Mouse (Mus musculus): ENCODE measurements at regions not wholly inside any gene's neighbourhood (a gene's known extent, or its start where the extent isn't known, plus 50 kb on each side); places are given as distances from the start of the nearest gene placed in this dataset.

DNA sequence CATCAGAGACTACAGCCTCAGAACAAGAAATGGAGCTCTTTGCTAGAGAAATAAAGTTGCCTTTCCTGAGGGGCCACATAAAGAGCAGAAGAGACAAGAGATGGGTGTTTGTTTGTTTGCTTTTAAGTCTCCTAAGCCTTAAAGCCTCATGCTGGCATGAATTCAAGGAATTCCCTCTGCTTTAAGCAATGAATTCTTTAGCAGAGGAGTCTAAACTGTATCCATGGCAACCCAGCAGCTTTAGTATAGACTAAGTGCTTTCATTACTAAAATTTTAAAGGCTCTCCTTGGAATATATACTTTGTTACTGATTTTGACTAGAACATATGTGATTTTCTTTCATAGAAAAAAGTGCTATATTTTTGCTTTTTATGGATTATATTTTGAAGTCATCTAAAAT is 195.0 kb upstream of the Meox2 start:
- peak; percentile 70 for ATAC-seq (replicated peaks; ENCODE audit: low FRiP score)
- no peak overlapping the region for H3K4me3 ChIP-seq (ENCODE audit: low read depth, low read length)
- H3K27me3 ChIP-seq (ENCODE audit: control insufficient read depth, insufficient read depth, low read length) = no peaks in the 10 kb centered on the region
- H3K4me2 ChIP-seq (ENCODE audit: low read depth, low read length, severe bottlenecking) = no peak overlapping the region
- DNase-seq (ENCODE audit: low spot score) = no peak
- no peaks in the 10 kb centered on the region for H3K36me3 ChIP-seq (ENCODE audit: control insufficient read depth, insufficient read depth, low read length)
- H3K4me1 ChIP-seq (replicated peaks; ENCODE audit: control insufficient read depth, insufficient read depth, low read length) = no peaks in the 10 kb centered on the region; the same call in 1 of the 2 replicates
- no peak overlapping the region for H3K27ac ChIP-seq (ENCODE audit: low read depth, low read length)
- no peak overlapping the region for H3K9ac ChIP-seq (ENCODE audit: low read length)
- no peaks in the 10 kb centered on the region for H3K9me3 ChIP-seq (ENCODE audit: control insufficient read depth, low read length)

DNA sequence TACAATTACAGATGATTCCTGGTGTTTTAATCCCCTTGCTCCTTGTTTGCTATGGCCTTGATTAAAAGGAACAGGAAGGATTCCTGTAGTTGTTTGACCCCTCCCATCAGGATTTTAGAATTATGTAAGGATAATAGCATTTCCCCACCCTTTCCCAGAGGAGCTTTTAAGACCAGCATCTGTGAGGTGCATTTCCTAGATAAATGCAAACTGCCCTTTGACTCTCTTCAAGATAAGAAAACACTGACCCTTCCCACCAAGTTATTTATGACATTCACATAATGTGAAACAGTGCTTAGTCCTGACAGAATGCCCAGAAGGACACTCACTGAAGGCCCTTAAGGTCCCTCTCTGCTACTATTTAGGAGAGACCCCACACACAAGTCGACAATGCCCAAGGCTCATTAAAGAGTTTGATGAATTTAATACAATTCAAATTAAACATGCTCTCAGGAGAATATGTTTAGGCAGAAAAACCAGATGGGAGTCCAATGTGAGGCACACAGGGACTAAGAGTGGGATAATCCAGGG is 190.7 kb upstream of the Meox2 start:
- WGBS = 59% methylated on average over 1 of the region's 1 CpGs
- ATAC-seq (replicated peaks; ENCODE audit: low FRiP score) (no peak), DNase-seq (ENCODE audit: low spot score) (no peak)

DNA sequence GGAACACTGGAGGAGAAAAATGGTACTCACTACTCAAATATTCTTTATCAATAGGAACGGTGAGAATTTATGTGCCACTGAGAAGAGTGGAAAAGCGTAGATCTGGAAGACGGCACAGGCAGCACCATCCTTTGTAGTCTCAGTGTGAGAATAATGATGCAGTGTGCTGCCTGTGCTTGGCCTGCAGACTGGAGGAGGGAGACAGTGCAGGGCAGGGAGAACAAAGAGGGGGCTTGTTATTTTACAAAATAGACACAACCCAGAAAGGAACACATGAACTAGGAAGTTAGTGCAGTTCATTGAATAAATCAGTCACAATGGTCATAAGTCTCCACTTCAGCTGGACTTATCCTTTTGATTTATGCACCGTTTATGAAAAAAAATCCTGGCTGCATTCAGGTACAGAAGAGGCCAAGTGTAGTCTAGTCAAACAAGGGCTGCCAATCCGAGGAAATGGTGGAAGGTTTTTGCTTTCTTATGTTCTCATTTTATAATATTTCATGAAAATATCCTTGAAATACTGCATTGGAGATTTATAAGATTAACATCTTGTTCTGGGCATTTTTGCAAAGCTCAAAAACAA is 190.0 kb upstream of the Meox2 start:
- no peak overlapping the region for H3K27ac ChIP-seq (ENCODE audit: low read depth, low read length)

More for the DNA sequence above, 190.7 kb upstream of the Meox2 start:
- Histone ChIP-seq H3K36me3 (ENCODE audit: control insufficient read depth, insufficient read depth, low read length) (no peaks in the 10 kb centered on the region), H3K4me3 (ENCODE audit: low read depth, low read length) (no peak overlapping the region), H3K4me2 (ENCODE audit: low read depth, low read length, severe bottlenecking) (no peak overlapping the region), H3K27ac (ENCODE audit: low read depth, low read length) (no peak overlapping the region), H3K9me3 (ENCODE audit: control insufficient read depth, low read length) (no peaks in the 10 kb centered on the region), H3K9ac (ENCODE audit: low read length) (no peak overlapping the region), H3K27me3 (ENCODE audit: control insufficient read depth, insufficient read depth, low read length) (no peaks in the 10 kb centered on the region), H3K4me1 (replicated peaks; ENCODE audit: control insufficient read depth, insufficient read depth, low read length) (no peaks in the 10 kb centered on the region; the same call in 1 of the 2 replicates)

DNA sequence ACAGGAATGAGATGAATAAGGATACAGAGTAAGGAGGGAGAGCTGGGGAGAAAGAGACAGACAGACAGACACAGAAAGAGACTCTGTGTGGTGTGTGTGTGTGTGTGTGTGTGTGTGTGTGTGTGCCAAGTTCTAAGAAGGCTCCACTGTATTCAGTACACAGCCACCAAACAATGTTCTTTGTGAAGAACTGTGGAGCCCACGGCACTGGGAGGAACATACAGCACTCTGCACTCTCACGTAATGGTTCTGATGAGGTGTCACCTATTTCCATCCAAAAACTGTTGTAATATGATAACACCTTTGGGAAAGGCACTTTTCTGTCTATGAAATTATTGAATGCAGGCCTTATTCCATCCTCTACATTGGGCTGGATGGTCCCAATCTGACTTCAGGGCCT is 184.8 kb upstream of the Meox2 start:
- 88% methylated on average over 2 of the region's 2 CpGs for WGBS
- Histone ChIP-seq H3K4me1 (replicated peaks; ENCODE audit: control insufficient read depth, insufficient read depth, low read length) (no peaks in the 10 kb centered on the region), H3K4me2 (ENCODE audit: low read depth, low read length, severe bottlenecking) (no peak overlapping the region), H3K4me3 (ENCODE audit: low read depth, low read length) (no peak overlapping the region), H3K36me3 (ENCODE audit: control insufficient read depth, insufficient read depth, low read length) (no peaks in the 10 kb centered on the region), H3K9ac (ENCODE audit: low read length) (no peak overlapping the region), H3K27ac (ENCODE audit: low read depth, low read length) (no peak overlapping the region), H3K27me3 (ENCODE audit: control insufficient read depth, insufficient read depth, low read length) (no peaks in the 10 kb centered on the region), H3K9me3 (ENCODE audit: control insufficient read depth, low read length) (no peaks in the 10 kb centered on the region)
- DNase-seq (ENCODE audit: low spot score) (no peak), ATAC-seq (replicated peaks; ENCODE audit: low FRiP score) (no peak)

More for the DNA sequence above, 190.0 kb upstream of the Meox2 start:
- Histone ChIP-seq H3K9ac (ENCODE audit: low read length) (no peak overlapping the region), H3K27me3 (ENCODE audit: control insufficient read depth, insufficient read depth, low read length) (no peaks in the 10 kb centered on the region), H3K9me3 (ENCODE audit: control insufficient read depth, low read length) (no peaks in the 10 kb centered on the region), H3K4me2 (ENCODE audit: low read depth, low read length, severe bottlenecking) (no peak overlapping the region), H3K4me1 (replicated peaks; ENCODE audit: control insufficient read depth, insufficient read depth, low read length) (no peaks in the 10 kb centered on the region; the same call in 1 of the 2 replicates), H3K36me3 (ENCODE audit: control insufficient read depth, insufficient read depth, low read length) (no peaks in the 10 kb centered on the region), H3K4me3 (ENCODE audit: low read depth, low read length) (no peak overlapping the region)
- ATAC-seq (replicated peaks; ENCODE audit: low FRiP score) (peak; percentile 82), DNase-seq (ENCODE audit: low spot score) (peak; percentile 51)
- 42% methylated on average over 5 of the region's 5 CpGs for WGBS

DNA sequence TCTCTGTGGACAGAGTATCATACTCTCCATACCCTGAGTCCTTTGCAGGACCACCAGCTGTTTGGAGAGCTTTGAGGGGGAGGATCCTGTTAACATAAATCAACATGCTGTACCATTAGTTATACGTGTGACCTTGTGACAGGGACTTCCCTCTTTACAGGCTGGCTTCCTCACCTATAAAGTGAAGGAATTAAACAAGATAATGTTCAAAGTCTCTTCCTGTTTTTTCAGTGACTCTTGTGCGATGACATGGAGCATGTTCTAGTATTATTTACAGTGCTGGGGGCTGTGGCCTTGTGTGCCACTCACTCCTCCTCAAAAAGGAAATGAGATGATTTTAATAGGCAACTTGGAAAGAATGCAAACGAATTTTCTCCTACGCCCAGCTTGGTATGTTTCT is 182.1 kb upstream of the Meox2 start:
- Histone ChIP-seq H3K9ac (ENCODE audit: low read length) (no peak overlapping the region), H3K4me3 (ENCODE audit: low read depth, low read length) (no peak overlapping the region), H3K27me3 (ENCODE audit: control insufficient read depth, insufficient read depth, low read length) (no peaks in the 10 kb centered on the region), H3K4me2 (ENCODE audit: low read depth, low read length, severe bottlenecking) (no peak overlapping the region), H3K27ac (ENCODE audit: low read depth, low read length) (no peak overlapping the region), H3K9me3 (ENCODE audit: control insufficient read depth, low read length) (no peaks in the 10 kb centered on the region), H3K36me3 (ENCODE audit: control insufficient read depth, insufficient read depth, low read length) (no peaks in the 10 kb centered on the region), H3K4me1 (replicated peaks; ENCODE audit: control insufficient read depth, insufficient read depth, low read length) (no peaks in the 10 kb centered on the region)
- ATAC-seq (replicated peaks; ENCODE audit: low FRiP score) (no peak), DNase-seq (ENCODE audit: low spot score) (no peak)
- 84% methylated on average over 4 of the region's 4 CpGs for WGBS

DNA sequence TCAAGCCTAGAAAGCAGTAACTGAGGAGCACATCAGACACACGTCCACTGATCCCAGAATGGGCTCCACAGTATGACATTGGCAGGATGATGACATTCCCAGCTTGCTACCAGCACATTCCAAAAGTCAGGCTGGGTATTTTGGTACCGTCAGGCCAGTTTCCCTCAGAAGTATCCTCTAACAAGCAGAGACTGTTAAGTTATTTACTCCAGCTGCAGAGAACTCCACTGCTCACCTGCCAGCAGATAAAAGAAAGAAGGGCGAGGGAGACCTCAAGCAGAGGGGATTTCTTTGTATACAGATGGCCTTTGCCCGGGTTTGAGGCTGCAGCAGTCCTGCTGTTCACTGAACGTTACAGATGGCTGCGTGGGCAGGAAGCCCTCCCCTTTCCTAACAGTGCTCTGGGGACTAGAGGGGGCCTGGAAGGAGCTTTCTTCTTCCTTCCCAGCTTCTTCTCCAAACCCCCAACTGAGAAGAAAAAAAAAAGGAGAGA is 175.2 kb upstream of the Meox2 start:
- Histone ChIP-seq H3K4me3 (ENCODE audit: low read depth, low read length) (no peak overlapping the region), H3K4me1 (replicated peaks; ENCODE audit: control insufficient read depth, insufficient read depth, low read length) (no peaks in the 10 kb centered on the region), H3K4me2 (ENCODE audit: low read depth, low read length, severe bottlenecking) (no peak overlapping the region), H3K27me3 (ENCODE audit: control insufficient read depth, insufficient read depth, low read length) (no peaks in the 10 kb centered on the region), H3K36me3 (ENCODE audit: control insufficient read depth, insufficient read depth, low read length) (no peaks in the 10 kb centered on the region), H3K27ac (ENCODE audit: low read depth, low read length) (no peak overlapping the region), H3K9me3 (ENCODE audit: control insufficient read depth, low read length) (no peaks in the 10 kb centered on the region), H3K9ac (ENCODE audit: low read length) (no peak overlapping the region; the same call in 1 of the 2 replicates)
- ATAC-seq (replicated peaks; ENCODE audit: low FRiP score) (0 out of 2 replicates have a peak, but pooled peaks have one; percentile 56), DNase-seq (ENCODE audit: low spot score) (peak; percentile 49)
- 5% methylated on average over 6 of the region's 6 CpGs for WGBS

DNA sequence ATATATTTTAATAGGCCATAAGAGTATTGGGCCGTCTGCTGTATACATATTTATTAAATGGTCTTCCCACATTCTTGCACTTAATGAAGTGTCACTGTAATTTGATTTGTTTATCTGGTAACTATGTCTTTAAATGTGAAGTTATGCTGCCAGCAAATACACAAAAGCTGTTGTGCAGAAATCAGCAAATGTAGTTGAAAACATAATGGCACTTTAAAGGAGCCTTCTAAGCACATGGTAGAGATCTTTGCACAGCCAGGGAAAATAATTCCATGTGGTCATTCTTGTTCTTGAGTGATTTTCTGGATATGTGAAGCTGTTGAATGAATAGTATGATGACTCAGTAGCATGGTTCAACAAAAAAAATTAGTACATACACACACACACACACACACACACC is 164.4 kb upstream of the Meox2 start:
- 82% methylated on average over 1 of the region's 1 CpGs for WGBS
- no peak for ATAC-seq (replicated peaks; ENCODE audit: low FRiP score)

DNA sequence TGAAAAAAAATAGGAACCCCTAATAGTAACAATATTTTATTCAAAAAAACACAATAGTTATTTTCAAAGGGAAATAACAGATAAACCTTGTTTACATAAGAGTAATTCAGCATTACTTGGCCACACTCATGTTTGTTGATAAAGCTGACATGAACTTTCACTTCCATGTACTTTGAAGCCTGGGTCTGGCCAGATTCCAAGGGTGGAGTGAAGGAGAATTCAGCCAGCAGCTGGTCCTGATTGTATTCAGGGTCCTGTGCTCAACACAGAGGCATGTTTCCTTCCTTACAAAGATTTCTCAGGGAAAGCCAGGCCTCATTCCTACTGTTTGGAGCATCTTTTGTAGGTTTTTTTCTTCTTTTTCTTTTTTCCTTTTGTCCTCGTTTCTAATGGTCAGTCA is 162.4 kb upstream of the Meox2 start:
- WGBS = 45% methylated on average over 1 of the region's 1 CpGs
- no peak overlapping the region for H3K9ac ChIP-seq (ENCODE audit: low read length)
- H3K27me3 ChIP-seq (ENCODE audit: control insufficient read depth, insufficient read depth, low read length) = no peaks in the 10 kb centered on the region
- DNase-seq (ENCODE audit: low spot score) = no peak
- H3K4me3 ChIP-seq (ENCODE audit: low read depth, low read length) = no peak overlapping the region
- no peaks in the 10 kb centered on the region for H3K36me3 ChIP-seq (ENCODE audit: control insufficient read depth, insufficient read depth, low read length)
- no peak overlapping the region for H3K4me2 ChIP-seq (ENCODE audit: low read depth, low read length, severe bottlenecking)
- no peak overlapping the region for H3K27ac ChIP-seq (ENCODE audit: low read depth, low read length)
- no peaks in the 10 kb centered on the region for H3K4me1 ChIP-seq (replicated peaks; ENCODE audit: control insufficient read depth, insufficient read depth, low read length)
- no peaks in the 10 kb centered on the region for H3K9me3 ChIP-seq (ENCODE audit: control insufficient read depth, low read length)
- no peak for ATAC-seq (replicated peaks; ENCODE audit: low FRiP score)

More for the DNA sequence above, 164.4 kb upstream of the Meox2 start:
- H3K36me3 ChIP-seq (ENCODE audit: control insufficient read depth, insufficient read depth, low read length) = no peaks in the 10 kb centered on the region
- H3K4me2 ChIP-seq (ENCODE audit: low read depth, low read length, severe bottlenecking) = no peak overlapping the region
- no peaks in the 10 kb centered on the region for H3K9me3 ChIP-seq (ENCODE audit: control insufficient read depth, low read length)
- no peak for DNase-seq (ENCODE audit: low spot score)
- no peaks in the 10 kb centered on the region for H3K4me1 ChIP-seq (replicated peaks; ENCODE audit: control insufficient read depth, insufficient read depth, low read length)
- H3K4me3 ChIP-seq (ENCODE audit: low read depth, low read length) = no peak overlapping the region
- H3K27ac ChIP-seq (ENCODE audit: low read depth, low read length) = no peak overlapping the region
- H3K9ac ChIP-seq (ENCODE audit: low read length) = no peak overlapping the region
- H3K27me3 ChIP-seq (ENCODE audit: control insufficient read depth, insufficient read depth, low read length) = no peaks in the 10 kb centered on the region

DNA sequence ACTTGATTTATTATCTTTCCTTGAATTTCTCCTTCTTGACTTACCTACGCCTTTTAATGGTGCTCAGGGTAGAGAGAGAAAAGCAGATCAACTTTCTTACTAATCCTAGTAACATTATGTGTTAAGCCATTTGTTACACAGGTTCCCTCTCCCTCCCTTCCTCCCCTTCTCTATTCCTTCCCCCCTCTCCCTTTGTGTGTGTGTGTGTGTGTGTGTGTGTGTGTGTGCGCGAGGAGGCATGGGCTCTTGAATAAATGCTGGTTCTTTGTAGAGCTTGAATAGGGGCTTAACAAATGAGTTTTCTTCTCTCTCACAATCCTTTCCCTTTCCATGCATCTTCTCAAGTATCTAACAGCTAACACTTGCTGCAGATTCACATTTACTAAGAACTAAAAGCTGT is 160.4 kb upstream of the Meox2 start:
- H3K4me2 ChIP-seq (ENCODE audit: low read depth, low read length, severe bottlenecking) = no peak overlapping the region
- no peak for DNase-seq (ENCODE audit: low spot score)
- no peaks in the 10 kb centered on the region for H3K9me3 ChIP-seq (ENCODE audit: control insufficient read depth, low read length)
- no peak overlapping the region for H3K9ac ChIP-seq (ENCODE audit: low read length)
- H3K4me3 ChIP-seq (ENCODE audit: low read depth, low read length) = no peak overlapping the region
- no peaks in the 10 kb centered on the region for H3K36me3 ChIP-seq (ENCODE audit: control insufficient read depth, insufficient read depth, low read length)
- 39% methylated on average over 3 of the region's 3 CpGs for WGBS
- H3K27me3 ChIP-seq (ENCODE audit: control insufficient read depth, insufficient read depth, low read length) = no peaks in the 10 kb centered on the region
- H3K27ac ChIP-seq (ENCODE audit: low read depth, low read length) = no peak overlapping the region
- no peaks in the 10 kb centered on the region for H3K4me1 ChIP-seq (replicated peaks; ENCODE audit: control insufficient read depth, insufficient read depth, low read length)
- no peak for ATAC-seq (replicated peaks; ENCODE audit: low FRiP score)
